Mouse (Mus musculus): ENCODE measurements around the gene Dynll2.

Dynll2 gene

DNA sequence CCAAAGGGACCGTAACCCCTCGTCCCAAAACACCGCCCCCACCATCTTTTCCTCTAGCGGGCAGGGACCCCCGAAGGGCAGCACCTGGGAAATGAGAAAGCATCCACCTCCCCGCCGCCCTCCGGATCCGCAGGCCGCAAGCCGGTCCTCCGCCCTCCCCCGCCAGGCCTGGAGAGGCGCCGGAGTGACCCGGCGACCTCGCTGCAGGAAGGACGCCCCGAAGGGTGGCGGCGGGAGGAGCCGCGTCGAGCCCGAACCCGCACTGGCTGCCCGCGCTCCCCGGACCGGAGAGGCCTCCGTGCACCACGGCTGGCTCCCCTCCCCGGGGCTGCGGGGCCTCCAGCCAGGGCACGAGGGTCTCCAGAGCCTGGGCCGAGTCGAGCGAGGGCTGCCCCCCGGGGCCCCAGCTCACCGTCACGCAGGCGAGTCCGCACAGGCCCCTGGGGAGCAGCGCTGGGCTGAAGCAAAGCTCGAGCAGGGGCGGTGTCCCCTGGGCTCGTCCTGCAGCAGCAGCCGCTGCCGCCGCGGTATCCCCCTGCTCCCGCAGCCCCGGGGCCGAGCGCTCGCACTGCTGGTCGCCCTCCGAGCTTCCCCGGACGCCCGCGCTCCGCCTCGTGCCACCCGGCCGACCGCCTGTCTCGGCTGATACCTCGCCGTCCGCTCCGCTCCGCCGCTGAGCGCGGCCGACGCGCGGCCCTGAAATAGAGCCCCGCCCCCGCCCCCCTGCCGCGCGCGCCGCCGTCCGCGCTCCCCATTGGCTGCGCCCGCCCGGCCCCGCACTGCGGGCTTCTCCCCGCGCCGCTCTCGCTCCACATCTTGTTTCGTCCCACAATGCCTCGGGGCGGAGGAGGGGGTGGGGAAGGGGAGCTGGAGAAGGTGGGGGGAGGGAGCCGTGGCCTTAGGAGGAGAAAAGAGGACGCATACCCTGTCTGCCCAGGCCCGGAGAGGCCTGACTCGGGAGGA, at the start of gene Dynll2:
TSS of gene Dynll2 (minus strand) at position 703 of the 963 bp plus-strand sequence.
- DNase-seq (ENCODE audit: low read depth, low spot score), result peak; percentile 88

DNA sequence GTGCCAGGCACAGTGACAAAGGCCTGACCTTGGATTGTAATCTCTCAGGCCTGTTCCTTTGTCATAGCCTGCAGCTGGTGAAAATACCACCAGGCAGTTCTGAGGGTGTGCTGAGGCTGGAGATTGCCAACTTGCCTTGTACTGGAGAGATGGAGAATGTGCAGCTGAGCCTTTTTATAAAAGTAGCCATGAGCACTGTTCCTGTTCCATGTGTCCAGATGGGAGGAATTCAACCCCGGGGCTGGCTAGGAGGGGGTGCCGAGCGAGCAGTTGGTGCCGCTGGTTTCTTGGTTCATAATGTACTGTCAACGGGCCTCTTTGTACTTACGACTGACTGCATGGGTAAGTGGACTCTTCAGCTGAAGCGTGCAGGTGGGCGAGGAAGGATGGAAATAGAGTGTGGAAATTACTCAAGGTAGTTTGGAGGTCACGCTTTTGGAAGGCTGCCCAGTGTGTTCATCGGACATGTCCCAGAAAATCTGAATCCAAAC, 49.5 kb upstream of the Dynll2 start:
- no peak for DNase-seq (ENCODE audit: low read depth, low spot score)

GRCm38 (mm10) chr11:88035970-88036369, 48.6 kb upstream of the Dynll2 start:
- DNase-seq (ENCODE audit: low read depth, low spot score), result no peak

DNA sequence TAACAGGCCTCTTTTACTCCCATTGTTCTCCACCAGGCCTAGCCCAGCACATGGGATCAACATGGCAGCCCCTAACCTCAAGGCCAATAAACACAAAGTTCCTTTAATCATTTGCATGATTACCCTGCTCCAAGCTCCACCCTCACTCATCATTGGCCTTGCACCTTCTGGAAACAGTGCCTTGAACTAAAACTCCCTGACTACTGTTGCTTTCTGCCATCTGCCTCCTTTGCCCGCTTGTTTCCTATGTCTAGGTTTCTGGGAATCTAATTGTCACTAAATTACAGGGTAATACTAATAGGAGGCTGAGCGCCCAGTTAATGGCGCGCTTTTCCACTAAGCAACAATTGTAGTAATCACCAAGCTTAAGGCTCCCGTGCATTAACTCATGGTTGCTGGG, 44.4 kb upstream of the Dynll2 start:
- no peak for DNase-seq (ENCODE audit: low read depth, low spot score)

GRCm38 (mm10) chr11:88030836-88031235, 43.5 kb upstream of the Dynll2 start:
- DNase-seq (ENCODE audit: low read depth, low spot score), result no peak

DNA sequence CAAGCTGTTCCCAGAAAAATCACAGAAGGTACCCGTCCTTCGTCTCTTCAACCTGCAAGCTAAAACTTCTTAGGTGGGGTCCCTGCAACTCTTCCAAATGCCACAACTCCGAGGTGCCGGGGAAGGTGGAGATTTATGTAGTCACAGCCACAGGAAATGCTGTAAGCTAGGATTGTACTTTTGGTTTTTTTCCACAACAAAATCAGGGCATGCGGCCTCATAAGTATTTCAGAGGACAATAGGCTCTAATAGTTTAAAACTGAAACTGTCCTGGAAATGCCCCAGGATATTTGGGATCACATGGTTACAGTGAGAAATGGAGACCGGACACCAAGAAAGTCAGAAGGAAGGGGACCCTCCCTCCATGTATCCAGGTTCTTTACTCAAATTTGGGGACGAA, 42.9 kb upstream of the Dynll2 start:
- DNase-seq (ENCODE audit: low read depth, low spot score), result no peak

- no peak for DNase-seq (ENCODE audit: low read depth, low spot score)
Observed at GRCm38 (mm10) chr11:88028193-88028684, 40.9 kb upstream of the Dynll2 start.

DNA sequence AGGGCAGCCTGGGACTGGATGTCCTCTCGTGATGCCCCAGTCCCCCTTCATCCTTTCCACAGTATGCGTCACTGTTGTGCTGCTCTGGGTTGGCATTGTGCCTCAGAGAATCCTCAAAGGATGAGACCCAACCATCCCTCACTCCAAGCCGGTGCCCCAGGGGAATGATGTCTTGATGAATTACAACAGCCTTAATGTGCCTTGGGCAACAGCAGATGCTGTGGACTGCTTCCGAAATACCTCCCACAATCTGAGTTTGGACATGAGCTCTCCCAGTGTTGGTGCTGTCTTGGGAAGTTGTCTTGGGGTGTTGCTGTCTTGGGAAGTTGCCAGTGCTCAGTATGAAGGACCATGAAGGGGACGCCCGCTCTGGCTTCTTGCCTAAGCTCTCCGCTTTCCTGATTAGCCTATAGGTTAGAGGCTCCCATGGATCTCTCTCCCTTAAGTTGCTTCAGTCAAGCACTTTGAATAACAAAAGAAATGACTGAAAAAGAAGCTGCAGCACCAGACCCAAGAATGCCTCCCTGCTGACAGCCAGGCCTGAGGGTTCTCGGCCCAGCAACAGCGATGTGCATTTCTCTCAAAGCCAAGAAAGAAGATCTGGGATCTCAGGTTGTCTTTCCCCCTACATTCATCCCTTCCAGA, 40.2 kb upstream of the Dynll2 start:
- no peak for DNase-seq (ENCODE audit: low read depth, low spot score)

DNA sequence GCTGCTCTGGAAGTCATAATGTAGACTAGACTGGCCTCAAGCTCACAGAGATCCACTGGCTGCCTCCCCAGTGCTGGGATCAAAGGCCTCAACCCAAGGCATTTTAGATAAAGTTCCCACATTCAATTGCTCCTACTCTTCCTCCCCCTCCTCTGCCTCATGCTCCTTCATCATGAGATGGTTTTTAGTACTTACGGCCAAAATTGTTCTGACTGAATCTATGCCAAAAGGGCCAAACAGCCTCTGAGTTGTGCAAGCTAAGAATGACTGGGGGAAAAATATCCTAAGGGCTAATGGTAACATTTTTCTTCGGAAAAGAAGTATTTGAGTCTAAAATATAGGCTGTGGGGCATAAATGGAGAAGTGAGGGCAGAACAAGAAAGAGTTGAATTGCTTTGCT, 36.6 kb upstream of the Dynll2 start:
- no peak for DNase-seq (ENCODE audit: low read depth, low spot score)

DNA sequence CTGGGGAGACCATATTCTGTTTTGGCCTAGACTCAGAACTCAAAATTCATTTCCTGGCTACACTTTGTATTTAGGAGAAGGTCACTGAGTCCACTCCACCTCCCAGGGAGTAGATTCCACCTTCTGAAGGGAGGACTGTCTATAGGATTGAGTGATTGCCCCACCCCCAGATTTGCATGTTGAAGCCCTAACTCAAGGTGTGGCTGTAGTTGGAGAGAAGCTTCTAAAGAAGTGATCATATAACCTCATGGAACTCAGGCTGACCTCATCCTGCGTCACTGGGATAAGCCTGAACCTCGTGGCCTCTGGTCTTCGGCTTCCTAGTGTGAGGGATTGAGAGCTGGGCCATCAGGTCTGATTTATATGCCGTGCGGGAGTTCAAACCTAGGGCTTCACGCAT, 28.5 kb upstream of the Dynll2 start:
- no peak for DNase-seq (ENCODE audit: low read depth, low spot score)

- no peak for DNase-seq (ENCODE audit: low read depth, low spot score)
Observed at GRCm38 (mm10) chr11:88015161-88015560, 27.8 kb upstream of the Dynll2 start.

DNA sequence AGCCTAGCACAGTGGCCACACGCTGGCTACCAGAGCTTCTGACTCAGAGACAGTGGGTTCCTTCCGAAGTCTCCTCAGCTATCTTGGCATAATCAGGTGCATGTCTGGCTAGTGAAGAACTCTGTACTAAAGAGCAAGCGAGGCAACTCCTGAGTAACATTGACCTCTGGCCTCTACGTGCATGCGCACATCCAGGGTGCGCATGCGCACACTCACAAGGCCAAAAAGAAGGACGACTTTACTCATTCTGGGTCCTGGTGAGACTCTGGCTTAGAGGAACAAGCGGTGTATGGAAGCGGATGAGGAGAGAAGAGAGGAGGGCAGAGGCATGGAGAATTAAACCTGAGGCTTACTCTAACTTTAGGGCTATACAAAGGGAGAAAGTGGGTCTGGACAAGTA, 26.3 kb upstream of the Dynll2 start:
- DNase-seq (ENCODE audit: low read depth, low spot score), result no peak

- no peak for DNase-seq (ENCODE audit: low read depth, low spot score)
Observed at GRCm38 (mm10) chr11:88012621-88013244, 25.4 kb upstream of the Dynll2 start.

- no peak for DNase-seq (ENCODE audit: low read depth, low spot score)
Observed at GRCm38 (mm10) chr11:88011914-88012419, 24.6 kb upstream of the Dynll2 start.

GRCm38 (mm10) chr11:88011208-88011913, 24.0 kb upstream of the Dynll2 start:
- no peak for DNase-seq (ENCODE audit: low read depth, low spot score)

- DNase-seq (ENCODE audit: low read depth, low spot score), result no peak
Observed at GRCm38 (mm10) chr11:88009542-88010190, 22.3 kb upstream of the Dynll2 start.

DNA sequence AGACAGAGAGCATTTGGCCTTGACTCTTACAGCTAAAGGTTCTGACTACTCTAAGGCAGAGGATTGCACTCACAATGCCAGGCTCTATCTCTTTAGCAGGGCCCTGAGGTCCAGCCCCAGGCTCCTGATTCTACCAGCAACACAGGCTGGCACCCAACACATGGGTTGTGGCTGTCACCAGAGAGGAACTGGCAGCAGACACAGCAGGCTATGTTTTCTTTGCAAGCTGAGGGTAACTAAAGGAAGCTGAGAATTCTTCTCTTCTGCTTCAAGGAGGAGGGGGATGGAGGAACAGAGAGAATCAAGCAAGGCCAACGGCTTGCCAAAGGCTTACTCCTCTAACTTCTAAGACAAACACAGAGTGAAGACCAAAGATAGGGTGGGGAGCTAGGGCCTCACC, 21.3 kb upstream of the Dynll2 start:
- no peak for DNase-seq (ENCODE audit: low read depth, low spot score)

- DNase-seq (ENCODE audit: low read depth, low spot score), result no peak
Observed at GRCm38 (mm10) chr11:88004123-88004522, 16.8 kb upstream of the Dynll2 start.

DNA sequence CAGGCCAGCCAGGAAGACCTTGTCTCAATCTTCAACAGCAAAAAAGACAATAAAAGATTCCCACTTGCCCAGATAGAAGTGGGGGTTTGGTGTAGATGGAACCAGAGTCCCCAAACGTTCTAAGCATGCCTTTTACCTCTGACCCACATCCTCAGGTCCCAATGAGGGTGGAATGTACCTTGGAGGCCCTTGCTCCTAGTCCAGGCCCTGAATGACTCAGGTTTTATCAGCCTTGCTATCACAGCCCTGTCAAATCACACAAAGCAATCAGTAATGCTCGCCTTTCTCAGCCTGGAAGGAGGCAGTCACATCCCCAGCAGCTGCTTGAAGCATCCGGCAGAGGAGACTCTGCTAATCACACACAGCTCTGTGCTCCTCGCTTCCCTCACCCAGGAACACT, 15.4 kb upstream of the Dynll2 start:
- no peak for DNase-seq (ENCODE audit: low read depth, low spot score)

GRCm38 (mm10) chr11:87999751-88000150, 12.4 kb upstream of the Dynll2 start:
- no peak for DNase-seq (ENCODE audit: low read depth, low spot score)

DNA sequence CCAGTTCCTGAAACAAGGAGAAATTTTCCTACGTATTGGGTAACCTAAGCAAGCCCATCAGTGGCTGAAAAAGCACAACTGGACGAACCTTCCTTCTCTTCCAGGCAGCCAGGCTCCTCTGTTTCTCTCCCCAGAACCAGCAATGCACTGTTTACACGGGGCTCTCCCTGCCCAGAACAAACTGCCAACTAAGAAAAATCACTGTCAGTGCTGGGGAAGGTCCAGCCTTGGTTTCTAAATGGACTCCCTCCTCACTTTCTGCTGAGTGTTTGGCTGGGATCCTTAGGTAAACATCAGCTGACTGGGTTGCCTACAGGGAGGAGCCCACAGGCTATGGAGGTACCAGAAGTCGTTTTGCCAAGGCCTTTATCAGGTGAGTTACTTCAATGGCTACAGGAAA, 4.5 kb upstream of the Dynll2 start:
- DNase-seq (ENCODE audit: low read depth, low spot score), result no peak

All from WW6 (cell line).